Comparison of ENCODE assay signal across 20 mouse cellular contexts in genomic region chr16:62982558-62982957, GRCm38 (mm10).
DNase-seq lines count a peak whose midpoint lies in the region; ATAC-seq and TF ChIP-seq lines count a peak whose summit lies in the region.
"Had no signal": no experiment of that assay in that cellular context is flagged by ENCODE, and none has a peak within 500 bp of the region (broad histone marks: within the 10 kb centered on the region; RNA-seq: fewer than 3 reads in every experiment).

No protein-coding gene starts in this region.

- no peaks in the 10 kb centered on the region for H3K4me1 ChIP-seq in forebrain, embryonic 14.5 days (ENCODE audit: control insufficient read depth, insufficient read depth, low read length)
- H3K4me1 ChIP-seq in forebrain, embryonic 16.5 days (replicated peaks; ENCODE audit: control insufficient read depth, insufficient read depth, low read length) = no peaks in the 10 kb centered on the region
- no peaks in the 10 kb centered on the region for H3K4me1 ChIP-seq in limb, embryonic 14.5 days (ENCODE audit: control insufficient read depth, insufficient read depth, low read length)
- no peaks in the 10 kb centered on the region for H3K4me1 ChIP-seq in limb, embryonic 10.5 days
- no peaks in the 10 kb centered on the region for H3K4me1 ChIP-seq in MEL (ENCODE audit: control insufficient read depth in 1 of 2, insufficient read depth in 2 of 2, low read length in 2 of 2)
- H3K4me1 ChIP-seq: embryonic facial prominence, embryonic 13.5 days; forebrain, embryonic 10.5 days; heart, embryonic 12.5 days; hindbrain, embryonic 12.5 days had no signal

- TF ChIP-seq POLR2A in limb, embryonic 14.5 days (IDR thresholded peaks at IDR 0.05; ENCODE audit: borderline replicate concordance, extremely low read depth, insufficient read depth, insufficient read length) = no peak
- TF ChIP-seq POLR2A in MEL (IDR thresholded peaks at IDR 0.05; ENCODE audit: control insufficient read depth in 1 of 2, insufficient read depth in 1 of 2, low read depth in 1 of 2, low read length in 2 of 2, poor library complexity in 1 of 2) = no peak
- no peak for TF ChIP-seq POLR2A in brain, embryonic 14.5 days (IDR thresholded peaks at IDR 0.05; ENCODE audit: borderline replicate concordance, extremely low read depth, insufficient read depth, insufficient read length, poor library complexity, severe bottlenecking)

- no peak overlapping the region for H3K27ac ChIP-seq in forebrain, embryonic 14.5 days (ENCODE audit: low read depth, low read length)
- no peak overlapping the region for H3K27ac ChIP-seq in forebrain, embryonic 16.5 days (ENCODE audit: low read length)
- H3K27ac ChIP-seq in limb, embryonic 14.5 days (replicated peaks; ENCODE audit: low read depth, low read length) = no peak overlapping the region
- no peak overlapping the region for H3K27ac ChIP-seq in limb, embryonic 10.5 days
- no peak overlapping the region for H3K27ac ChIP-seq in MEL (ENCODE audit: control insufficient read depth, low read depth, low read length)
- H3K27ac ChIP-seq: embryonic facial prominence, embryonic 13.5 days; forebrain, embryonic 10.5 days; forebrain, embryonic 15.5 days; heart, adult 2 months; hindbrain, embryonic 12.5 days had no signal

- H3K27me3 ChIP-seq in forebrain, embryonic 14.5 days (replicated peaks; ENCODE audit: control insufficient read depth, insufficient read depth, low read length) = no peaks in the 10 kb centered on the region
- no peaks in the 10 kb centered on the region for H3K27me3 ChIP-seq in forebrain, embryonic 16.5 days (replicated peaks; ENCODE audit: control insufficient read depth, insufficient read depth, low read length)
- no peaks in the 10 kb centered on the region for H3K27me3 ChIP-seq in limb, embryonic 14.5 days (ENCODE audit: control insufficient read depth, insufficient read depth, low read length)
- no peaks in the 10 kb centered on the region for H3K27me3 ChIP-seq in limb, embryonic 10.5 days (ENCODE audit: low read depth, poor library complexity, severe bottlenecking)
- no peaks in the 10 kb centered on the region for H3K27me3 ChIP-seq in MEL (ENCODE audit: control insufficient read depth in 1 of 2, insufficient read depth in 2 of 2, low read length in 2 of 2)
- H3K27me3 ChIP-seq: embryonic facial prominence, embryonic 13.5 days; forebrain, embryonic 15.5 days; heart, embryonic 12.5 days; hindbrain, embryonic 12.5 days had no signal

- no peak for ATAC-seq in forebrain, embryonic 14.5 days
- no peak for ATAC-seq in forebrain, embryonic 16.5 days
- no peak for ATAC-seq in limb, embryonic 14.5 days (ENCODE audit: low FRiP score, low read depth)
- no peak for ATAC-seq in megakaryocyte-erythroid progenitor cell, adult 5-6 weeks (replicated peaks; ENCODE audit: low FRiP score, low TSS enrichment, poor library complexity, severe bottlenecking)
- ATAC-seq: forebrain, embryonic 15.5 days; hindbrain, embryonic 16.5 days; inflammation-experienced regulatory T-cells, adult 6 months; intestine, postnatal 0 days had no signal

- H3K79me2 ChIP-seq in MEL (ENCODE audit: control insufficient read depth, insufficient read depth, low read length, poor library complexity) = no peaks in the 10 kb centered on the region

- DNase-seq in forebrain, embryonic 14.5 days (ENCODE audit: low spot score) = peak; percentile 4
- DNase-seq in limb, embryonic 14.5 days (ENCODE audit: low spot score) = peak; percentile 28
- no peak for DNase-seq in limb, embryonic 10.5 days (ENCODE audit: low spot score)
- DNase-seq in MEL (ENCODE audit: low read depth, low spot score) = peak; percentile 14
- peak; percentile 12 for DNase-seq in brain, embryonic 14.5 days (ENCODE audit: low read depth)
- DNase-seq: adrenal gland, postnatal 14 days; cerebellum, adult 9-11 months; gastrocnemius, postnatal 10 days; heart, adult 2 months; heart, postnatal 4 days had no signal

- no peak overlapping the region for H3K4me2 ChIP-seq in forebrain, embryonic 14.5 days (ENCODE audit: low read length)
- no peak overlapping the region for H3K4me2 ChIP-seq in forebrain, embryonic 16.5 days (ENCODE audit: low read length)
- no peak overlapping the region for H3K4me2 ChIP-seq in limb, embryonic 14.5 days (replicated peaks; ENCODE audit: low read depth, low read length, severe bottlenecking)
- H3K4me2 ChIP-seq: embryonic facial prominence, embryonic 13.5 days; forebrain, embryonic 15.5 days; heart, embryonic 12.5 days; hindbrain, embryonic 12.5 days had no signal

- 79% methylated on average over 4 of the region's 4 CpGs for WGBS in forebrain, embryonic 14.5 days
- WGBS in forebrain, embryonic 16.5 days = 75% methylated on average over 4 of the region's 4 CpGs
- 57% methylated on average over 4 of the region's 4 CpGs for WGBS in limb, embryonic 14.5 days
- WGBS in limb, embryonic 10.5 days = 85% methylated on average over 4 of the region's 4 CpGs

- H3K36me3 ChIP-seq in forebrain, embryonic 14.5 days (ENCODE audit: control insufficient read depth, insufficient read depth, low read length) = no peaks in the 10 kb centered on the region
- H3K36me3 ChIP-seq in forebrain, embryonic 16.5 days (ENCODE audit: control insufficient read depth, insufficient read depth) = no peaks in the 10 kb centered on the region
- no peaks in the 10 kb centered on the region for H3K36me3 ChIP-seq in limb, embryonic 14.5 days (ENCODE audit: control insufficient read depth, insufficient read depth, low read length)
- no peaks in the 10 kb centered on the region for H3K36me3 ChIP-seq in limb, embryonic 10.5 days
- H3K36me3 ChIP-seq in MEL (ENCODE audit: control insufficient read depth in 1 of 2, insufficient read depth in 2 of 2, low read length in 2 of 2) = no peaks in the 10 kb centered on the region
- H3K36me3 ChIP-seq: embryonic facial prominence, embryonic 13.5 days; forebrain, embryonic 10.5 days; forebrain, embryonic 15.5 days; heart, embryonic 12.5 days; hindbrain, embryonic 12.5 days had no signal

- no peak overlapping the region for H3K9ac ChIP-seq in forebrain, embryonic 14.5 days (ENCODE audit: low read length)
- no peak overlapping the region for H3K9ac ChIP-seq in forebrain, embryonic 16.5 days (replicated peaks; ENCODE audit: low read depth, low read length)
- no peak overlapping the region for H3K9ac ChIP-seq in limb, embryonic 14.5 days (ENCODE audit: low read depth, low read length, severe bottlenecking)
- no peak overlapping the region for H3K9ac ChIP-seq in MEL (ENCODE audit: control insufficient read depth, low read depth, low read length, poor library complexity, severe bottlenecking)
- H3K9ac ChIP-seq: embryonic facial prominence, embryonic 13.5 days; forebrain, embryonic 15.5 days; heart, embryonic 12.5 days; hindbrain, embryonic 12.5 days had no signal

- no peaks in the 10 kb centered on the region for H3K9me3 ChIP-seq in forebrain, embryonic 14.5 days (replicated peaks; ENCODE audit: control insufficient read depth, low read length)
- H3K9me3 ChIP-seq in forebrain, embryonic 16.5 days (ENCODE audit: control insufficient read depth, low read length) = no peaks in the 10 kb centered on the region
- H3K9me3 ChIP-seq in limb, embryonic 14.5 days (ENCODE audit: control insufficient read depth, low read length) = no peaks in the 10 kb centered on the region
- H3K9me3 ChIP-seq in limb, embryonic 10.5 days (replicated peaks) = no peaks in the 10 kb centered on the region
- no peaks in the 10 kb centered on the region for H3K9me3 ChIP-seq in MEL (replicated peaks; ENCODE audit: insufficient read depth, low read length)
- H3K9me3 ChIP-seq: embryonic facial prominence, embryonic 13.5 days; forebrain, embryonic 10.5 days; forebrain, embryonic 15.5 days; heart, embryonic 12.5 days; hindbrain, embryonic 12.5 days had no signal

- no peak for TF ChIP-seq EP300 in MEL (IDR thresholded peaks at IDR 0.05; ENCODE audit: low read depth in 1 of 2, low read length in 2 of 2)

- TF ChIP-seq CTCF in MEL (IDR thresholded peaks at IDR 0.05 in 2 of 3, conservative IDR thresholded peaks at IDR 0.05 in 1 of 3; ENCODE audit: control insufficient read depth in 1 of 3, insufficient read depth in 1 of 3, low read depth in 2 of 3, low read length in 3 of 3, poor library complexity in 1 of 3, severe bottlenecking in 1 of 3) = no peak
- no peak for TF ChIP-seq CTCF in brain, embryonic 14.5 days (IDR thresholded peaks at IDR 0.05; ENCODE audit: borderline replicate concordance, extremely low read depth, insufficient read depth, insufficient read length)

- no peak for TF ChIP-seq RAD21 in MEL (IDR thresholded peaks at IDR 0.05; ENCODE audit: low read depth, low read length)

- H3K4me3 ChIP-seq in forebrain, embryonic 14.5 days (ENCODE audit: low read depth, low read length) = no peak overlapping the region
- no peak overlapping the region for H3K4me3 ChIP-seq in forebrain, embryonic 16.5 days (replicated peaks; ENCODE audit: low read length)
- H3K4me3 ChIP-seq in limb, embryonic 14.5 days (replicated peaks; ENCODE audit: low read length) = no peak overlapping the region
- no peak overlapping the region for H3K4me3 ChIP-seq in limb, embryonic 10.5 days
- no peak overlapping the region for H3K4me3 ChIP-seq in MEL (ENCODE audit: control insufficient read depth in 1 of 2, insufficient read depth in 1 of 2, low read depth in 2 of 2, low read length in 2 of 2)
- H3K4me3 ChIP-seq: embryonic facial prominence, embryonic 13.5 days; forebrain, embryonic 10.5 days; forebrain, embryonic 15.5 days; heart, adult 2 months; heart, embryonic 12.5 days; hindbrain, embryonic 12.5 days had no signal

TF ChIP-seq in MEL, 35 proteins besides CTCF, POLR2A, EP300 and RAD21:
- TF ChIP-seq MYC (IDR thresholded peaks at IDR 0.05; ENCODE audit: low read depth, low read length) = no peak
- TF ChIP-seq BHLHE40 (IDR thresholded peaks at IDR 0.05; ENCODE audit: borderline replicate concordance, low read depth, low read length) = no peak
- TF ChIP-seq ZMIZ1 (IDR thresholded peaks at IDR 0.05; ENCODE audit: low read depth, low read length) = no peak
- no peak for TF ChIP-seq TBP (IDR thresholded peaks at IDR 0.05; ENCODE audit: low read depth, low read length)
- no peak for TF ChIP-seq MYB (IDR thresholded peaks at IDR 0.05; ENCODE audit: low read depth, low read length)
- TF ChIP-seq GATA1 (IDR thresholded peaks at IDR 0.05; ENCODE audit: low read depth, low read length) = no peak
- TF ChIP-seq MXI1 (IDR thresholded peaks at IDR 0.05; ENCODE audit: low read depth, low read length) = no peak
- TF ChIP-seq CHD2 (IDR thresholded peaks at IDR 0.05; ENCODE audit: low read length) = no peak
- TF ChIP-seq MEF2A (IDR thresholded peaks at IDR 0.05; ENCODE audit: extremely low read depth, insufficient replicate concordance, low read depth, low read length, poor library complexity, severe bottlenecking) = no peak
- no peak for TF ChIP-seq KAT2A (conservative IDR thresholded peaks at IDR 0.05; ENCODE audit: low read depth, low read length)
- no peak for TF ChIP-seq ELF1 (IDR thresholded peaks at IDR 0.05; ENCODE audit: low read depth, low read length)
